Mouse (Mus musculus) adipose tissue, adult 10 weeks (tissue): ENCODE data around the gene Cdh3. TPM values are rescaled to one million over a fixed set of nuclear protein-coding genes. Genes with fewer than 3 reads are reported as not detected.

Experiments
- polyA plus RNA-seq: library from polyadenylated mRNA; stranded (reverse); fragments of 350-450 nt; fragmentation: Illumina TruSeq; extraction: RNeasy Lipid Tissue Mini Kit (QIAGEN cat#74804); gene quantifications from one replicate; pipeline ENCODE4 v1.2.3, GENCODE M21; 2014; ENCODE audit warnings: low read depth, low replicate concordance

The Cdh3 gene
- 26.5 TPM for polyA plus RNA-seq

GRCm38 (mm10) chr8:106510365-106510975 is at the start of gene Cdh3:
Cdh3 (plus strand) TSS chr8:106510891.

GRCm38 (mm10) chr8:106500018-106500685 is 10.5 kb upstream of the Cdh3 start, which contains the start of gene 6030452D12Rik:
6030452D12Rik (plus strand) TSS chr8:106500522.

GRCm38 (mm10) chr8:106573168-106573567 is 62.5 kb downstream of the Cdh3 start, which contains the start of gene Gm10073:
Gm10073 (minus strand) TSS chr8:106573461.

GRCm38 (mm10) chr8:106603131-106603819 is 92.6 kb downstream of the Cdh3 start, which contains the start of gene Cdh1:
Cdh1 (plus strand) TSS chr8:106603351.

Other genes starting within 250 kb of the Cdh3 start
- 8.6 TPM for gene Smpd3, start 172.9 kb upstream of the Cdh3 start, polyA plus RNA-seq
- 7.9 TPM for gene Zfp90, start 95.6 kb upstream of the Cdh3 start, polyA plus RNA-seq
- gene 6030452D12Rik, start 10.4 kb upstream of the Cdh3 start, polyA plus RNA-seq: not detected
- 7.3 TPM for gene Gm10073, start 62.6 kb downstream of the Cdh3 start, polyA plus RNA-seq
- gene Cdh1, start 92.5 kb downstream of the Cdh3 start, polyA plus RNA-seq: 65.4 TPM
- gene Tango6, start 172.2 kb downstream of the Cdh3 start, polyA plus RNA-seq: 4.3 TPM